Mouse (Mus musculus): Measurements from ENCODE around the gene Mrpl19.

Mrpl19 gene

DNA sequence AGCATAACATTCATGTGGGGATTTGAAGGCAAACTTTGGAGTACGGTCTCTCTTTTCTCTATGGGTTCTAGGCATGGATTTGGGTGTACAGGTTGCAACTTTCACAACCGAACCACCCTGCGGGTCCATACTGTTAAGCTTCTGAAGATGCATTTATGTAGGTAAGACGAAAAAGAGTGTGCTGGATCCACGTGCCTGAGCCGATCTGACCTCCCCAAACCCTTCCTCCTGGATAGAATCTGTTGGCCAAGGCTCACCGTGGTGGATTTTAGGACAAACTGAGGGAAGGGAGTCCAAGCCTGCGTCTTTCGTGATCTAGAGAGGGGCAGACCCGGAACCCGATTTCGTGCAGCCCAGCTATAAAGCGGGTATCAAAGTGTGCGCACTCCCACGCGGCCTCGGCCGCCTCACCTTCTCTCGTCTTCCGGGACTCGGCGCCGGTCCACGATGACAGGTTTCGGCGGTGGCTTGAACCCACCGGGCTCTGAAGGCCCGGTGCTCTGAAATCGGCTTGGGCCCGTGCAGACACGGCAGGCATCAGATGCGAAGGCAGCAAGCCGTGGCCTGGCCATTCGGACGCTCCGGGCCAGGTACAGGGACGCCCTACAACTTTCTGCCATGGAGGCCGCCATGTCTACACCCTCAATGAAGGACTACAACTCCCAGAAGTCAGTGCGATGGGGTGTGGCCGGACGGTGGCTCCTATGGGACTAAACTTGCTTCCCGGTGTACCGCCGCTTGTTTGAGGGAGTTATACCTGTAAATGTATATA, at the start of gene Mrpl19:
TSS of gene Mrpl19 (minus strand) at position 663 of the 772 bp plus-strand sequence.
- DNase-seq = peak; percentile 94 to 96

DNA sequence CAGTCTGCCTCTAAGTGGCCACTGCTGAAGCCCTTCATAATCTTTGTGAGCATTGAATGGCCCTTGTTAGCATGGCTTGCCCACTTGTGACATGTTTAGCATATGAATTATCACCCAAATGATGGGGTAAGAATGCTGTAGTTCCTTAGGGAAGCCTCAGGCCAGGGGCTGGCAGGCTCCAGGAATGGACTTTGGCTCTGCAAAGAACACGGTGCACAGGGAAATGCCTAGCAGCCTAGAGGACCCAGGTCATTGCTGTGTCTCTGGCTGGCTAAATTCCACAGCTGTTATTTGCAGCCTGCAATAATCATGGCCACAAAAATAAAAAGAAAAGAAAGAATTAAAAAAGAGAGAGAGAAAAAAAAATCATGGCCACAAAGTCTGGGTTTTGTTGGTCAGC, 46.6 kb upstream of the Mrpl19 start:
- DNase-seq = no peak

DNA sequence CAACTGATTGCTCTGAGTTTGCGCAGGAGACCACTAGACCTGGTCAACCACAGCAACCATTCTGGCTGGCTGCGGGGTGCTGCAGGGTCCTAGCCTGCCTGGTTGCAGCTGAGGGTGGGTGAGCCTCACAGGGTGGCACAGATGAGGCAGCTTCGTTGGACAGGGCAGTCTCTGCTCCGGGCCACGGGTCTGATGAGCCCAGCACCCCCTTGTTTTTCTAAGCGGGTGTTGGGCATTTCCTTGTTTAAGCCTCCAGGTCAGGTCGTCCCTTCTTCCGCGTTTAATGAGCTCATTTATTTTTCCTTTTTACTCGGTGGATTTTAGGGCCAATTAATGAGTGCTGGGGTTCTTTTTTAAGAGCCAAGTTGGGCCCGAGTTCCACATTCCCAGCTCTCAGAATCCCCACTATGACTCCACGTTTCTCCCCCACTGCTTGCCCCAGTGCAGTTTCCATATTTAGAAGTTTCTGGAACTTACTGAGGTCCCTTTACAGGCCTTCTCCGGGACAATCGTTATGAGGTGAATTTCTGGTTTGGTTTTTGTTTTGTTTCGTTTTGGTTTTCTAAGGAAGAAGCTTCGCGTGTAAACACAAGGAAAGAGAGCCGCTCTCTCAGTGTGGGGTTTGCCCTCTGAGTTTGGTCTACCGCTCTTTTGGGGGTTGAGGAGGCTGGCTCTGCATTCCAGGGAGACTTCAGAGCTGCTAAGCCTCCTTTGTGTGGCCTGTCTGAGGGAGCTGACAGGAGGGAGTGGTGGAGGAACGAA, 24.5 kb upstream of the Mrpl19 start:
- peak in 1 of 2 experiments; percentile 13 for DNase-seq

DNA sequence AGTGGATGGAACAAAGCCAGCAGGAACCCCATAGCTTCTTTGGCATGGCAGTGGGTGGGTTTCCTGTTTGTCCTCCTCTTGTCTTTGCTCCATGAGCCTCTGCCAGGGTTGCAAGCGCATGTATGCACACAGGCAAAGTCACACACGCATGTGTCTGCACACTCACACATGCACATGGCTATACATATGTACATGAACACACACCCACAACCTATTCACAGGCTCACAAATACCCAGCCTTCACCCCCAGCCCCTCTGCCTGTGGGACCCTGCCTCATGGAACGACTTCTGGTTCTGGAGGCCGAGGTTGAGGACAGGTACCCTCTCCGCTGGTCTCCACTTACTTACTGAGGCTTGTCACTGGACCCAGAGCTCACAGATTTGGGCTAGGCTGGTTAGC, 22.6 kb upstream of the Mrpl19 start:
- DNase-seq = no peak

DNA sequence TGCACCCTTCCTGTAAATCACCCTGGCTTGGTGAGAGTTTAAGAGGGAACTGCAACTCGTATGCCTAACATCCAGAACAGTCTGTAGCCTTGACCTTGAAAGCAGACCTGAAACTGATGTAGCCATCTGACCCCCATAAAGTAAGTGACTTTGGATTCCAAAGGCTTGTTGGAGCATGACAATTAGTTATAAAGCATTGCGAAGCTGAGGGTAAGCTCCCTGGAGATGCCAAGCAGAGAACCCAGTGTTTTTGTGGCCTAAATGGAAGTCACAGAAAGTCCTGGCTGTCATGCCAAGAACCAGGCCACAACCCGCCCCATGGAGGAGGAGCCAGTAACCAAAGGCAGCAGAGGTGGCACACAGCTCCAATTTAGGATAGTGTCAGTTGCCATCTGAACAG, 21.8 kb upstream of the Mrpl19 start:
- DNase-seq = peak; percentile 23 to 27

DNA sequence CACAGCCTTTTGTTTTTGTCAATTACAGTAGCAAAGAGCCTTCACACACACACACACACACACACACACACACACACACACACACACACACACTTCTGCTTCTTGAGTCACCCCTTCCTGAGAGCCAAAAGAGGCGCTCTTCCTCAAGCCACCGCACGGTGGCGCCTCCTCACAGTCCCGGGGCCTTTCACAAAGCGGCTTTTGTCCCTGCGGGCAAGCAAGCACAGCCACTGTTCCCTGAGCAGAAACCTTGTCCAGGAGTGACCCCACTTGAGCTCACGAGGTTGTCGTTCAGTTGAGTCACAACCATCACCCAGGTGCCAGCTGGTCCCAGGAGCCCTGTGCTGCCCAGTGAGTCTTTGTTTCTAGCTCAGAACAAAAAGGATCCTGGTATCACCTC, 21.3 kb upstream of the Mrpl19 start:
- DNase-seq = peak; percentile 63 to 73

DNA sequence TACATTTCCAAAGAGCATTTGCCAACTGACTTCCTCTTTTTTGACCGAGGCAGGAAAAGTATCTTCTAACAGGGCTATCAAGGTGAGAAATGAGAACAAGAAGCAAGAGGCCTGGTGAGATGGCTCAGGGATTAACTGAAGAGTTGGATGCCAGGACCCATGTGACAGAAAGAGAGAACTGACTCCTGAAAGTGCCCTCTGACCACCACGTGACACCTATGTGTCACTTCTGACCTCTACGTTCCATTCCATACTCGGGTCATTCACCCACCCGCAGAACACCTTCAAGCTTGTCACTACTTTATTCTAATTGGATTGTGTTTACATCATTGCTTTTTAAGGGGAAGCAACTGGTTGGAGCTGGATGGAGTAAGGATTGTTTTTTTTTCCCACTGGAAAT, 20.8 kb upstream of the Mrpl19 start:
- no peak for DNase-seq

DNA sequence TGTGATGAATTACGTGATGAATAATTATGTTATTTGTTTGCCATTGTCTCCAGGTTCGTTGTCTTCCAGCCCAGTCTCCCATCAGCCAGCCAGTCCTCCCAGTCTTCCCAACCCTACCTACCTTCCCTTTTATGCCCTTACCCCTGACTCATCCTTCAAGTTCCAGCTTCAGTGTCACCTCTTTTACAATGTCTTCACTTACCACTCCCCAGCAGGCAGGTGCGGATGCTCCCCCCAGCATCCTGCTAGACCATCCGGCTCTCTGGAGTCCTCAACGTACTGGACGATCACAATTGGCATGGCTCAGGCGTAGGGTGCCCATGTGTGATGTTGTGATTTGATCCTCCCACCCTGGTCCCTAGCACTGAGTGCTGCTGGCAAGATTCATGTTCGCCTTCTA, 20.4 kb upstream of the Mrpl19 start:
- no peak for DNase-seq

DNA sequence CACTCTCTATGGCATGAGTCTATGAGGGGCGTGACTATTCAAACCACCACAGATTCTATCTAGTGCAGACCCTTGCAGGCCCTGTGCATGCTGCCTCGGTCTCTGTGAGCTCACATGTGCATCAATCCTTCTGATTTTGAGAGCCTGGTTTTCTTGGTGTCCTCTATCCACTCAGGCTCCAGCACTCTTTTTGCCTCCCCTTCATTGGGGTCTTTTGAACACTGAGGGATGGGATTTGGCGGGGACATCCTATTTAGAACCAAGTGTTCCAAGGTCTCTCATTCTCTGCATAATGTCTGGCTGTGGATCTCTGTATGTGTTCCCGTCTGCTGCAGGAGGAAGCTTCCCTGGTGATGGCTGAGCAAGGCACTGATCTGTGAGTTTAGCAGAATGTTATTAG, 13.5 kb upstream of the Mrpl19 start:
- DNase-seq = no peak

DNA sequence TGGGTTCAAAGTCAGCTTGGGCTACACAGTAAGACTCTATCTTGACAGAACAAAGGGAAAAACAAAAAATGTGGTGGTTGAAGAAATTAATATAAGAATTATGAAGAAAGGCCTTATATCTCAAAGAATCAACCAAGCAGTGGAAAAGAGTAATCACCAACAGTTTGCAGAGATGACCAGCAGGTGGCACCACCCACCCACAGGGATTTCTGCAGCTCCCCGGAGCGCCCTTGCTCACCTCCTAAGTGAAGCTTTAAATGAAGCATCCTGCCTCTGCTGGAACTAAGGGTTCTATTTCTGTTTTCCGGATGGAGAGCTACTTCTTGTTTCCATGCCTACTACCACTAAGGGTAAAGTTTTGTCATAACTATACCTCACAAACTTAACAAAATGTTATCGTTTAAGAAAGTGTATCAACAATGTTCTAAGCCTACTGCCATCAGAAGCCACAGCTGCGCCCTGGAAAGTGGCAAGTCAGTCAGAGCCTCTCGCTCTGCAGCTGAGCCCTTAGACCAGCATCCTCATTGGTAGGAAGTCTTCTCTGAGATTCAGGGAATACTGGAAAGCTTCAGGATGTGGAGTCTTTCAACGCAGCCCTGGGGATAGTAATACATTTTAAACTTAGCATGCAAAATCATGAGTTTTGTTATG, 10.3 kb upstream of the Mrpl19 start:
- peak; percentile 50 to 54 for DNase-seq

DNA sequence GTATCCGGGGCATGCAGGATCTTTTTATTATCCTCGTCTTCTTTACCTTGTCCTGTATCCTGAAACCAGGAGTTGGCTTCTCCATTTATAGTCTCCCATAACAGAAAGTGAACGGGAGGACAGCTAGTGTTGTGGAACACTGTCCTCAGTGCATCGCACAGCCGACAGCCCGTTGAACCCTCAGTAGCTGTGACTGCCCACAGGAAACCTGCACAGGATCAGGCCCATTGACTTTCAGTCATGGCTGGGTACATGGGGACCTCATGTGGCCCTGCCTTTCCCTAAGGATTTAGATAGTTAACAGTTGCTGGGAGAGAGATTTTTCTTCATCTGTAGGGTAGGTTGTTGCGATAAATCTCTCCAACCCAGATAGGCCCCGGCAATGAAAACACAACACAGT, 6.8 kb upstream of the Mrpl19 start:
- no peak for DNase-seq

DNA sequence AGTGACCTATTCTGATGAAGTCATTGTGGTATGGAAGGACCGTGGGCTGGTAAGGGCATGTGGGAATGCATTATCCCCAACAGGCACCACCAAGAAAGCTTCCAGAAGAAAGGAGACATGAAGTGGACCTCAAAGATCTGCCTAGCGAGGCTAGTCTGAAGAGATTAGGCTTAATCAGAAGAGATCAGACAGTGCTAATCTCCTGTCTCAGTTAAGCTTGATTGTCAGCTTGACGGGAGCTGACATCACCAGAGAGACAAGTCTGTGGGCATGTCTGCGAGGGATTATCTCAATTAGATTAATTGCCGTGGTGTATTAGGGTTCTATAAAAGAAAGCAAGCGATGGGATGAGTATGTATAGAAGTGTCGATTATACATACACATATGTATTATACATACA, 5.4 kb upstream of the Mrpl19 start:
- no peak for DNase-seq

DNA sequence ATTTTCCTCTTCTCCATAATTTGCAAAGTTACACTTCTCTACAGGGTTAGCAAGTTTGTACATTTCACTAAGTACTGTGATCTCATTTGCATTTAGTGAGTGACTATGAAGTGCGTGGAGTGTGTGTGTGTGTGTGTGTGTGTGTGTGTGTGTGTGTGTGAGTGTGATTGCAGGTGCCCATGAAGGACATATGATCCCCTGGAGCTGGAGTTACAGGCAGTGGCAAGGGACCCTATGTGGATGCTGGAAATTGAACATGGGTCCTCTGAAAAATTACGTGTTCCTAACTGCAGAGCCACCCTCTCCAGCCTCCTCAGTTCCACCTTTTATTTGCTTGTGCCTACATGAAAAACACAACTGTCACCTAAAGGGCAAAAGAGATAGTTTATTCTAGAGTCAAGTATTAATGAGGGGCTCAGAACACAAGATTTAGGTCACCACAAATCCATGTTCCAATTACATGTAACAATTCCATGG, 348 bp upstream of the Mrpl19 start:
- DNase-seq = peak in 1 of 2 experiments; percentile 12

DNA sequence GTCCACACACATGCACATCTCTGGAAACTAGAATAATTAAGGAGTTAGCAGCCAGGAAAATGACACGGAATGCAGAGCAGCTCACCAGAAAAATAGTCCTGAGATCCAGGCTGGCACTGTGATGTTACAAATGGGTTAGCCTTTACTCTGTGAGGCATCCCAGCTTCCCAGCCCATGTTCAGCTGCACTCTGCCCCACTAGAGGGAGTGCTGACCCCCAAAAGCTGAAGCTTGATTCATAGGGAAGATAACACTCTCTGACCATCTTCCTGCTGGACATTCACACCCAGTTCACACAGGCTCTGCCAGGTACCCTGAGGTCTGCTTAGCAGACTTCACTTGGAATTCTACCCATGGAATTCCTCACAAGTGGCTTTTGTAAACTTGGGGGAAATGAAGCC, 5.5 kb downstream of the Mrpl19 start:
- DNase-seq = no peak

DNA sequence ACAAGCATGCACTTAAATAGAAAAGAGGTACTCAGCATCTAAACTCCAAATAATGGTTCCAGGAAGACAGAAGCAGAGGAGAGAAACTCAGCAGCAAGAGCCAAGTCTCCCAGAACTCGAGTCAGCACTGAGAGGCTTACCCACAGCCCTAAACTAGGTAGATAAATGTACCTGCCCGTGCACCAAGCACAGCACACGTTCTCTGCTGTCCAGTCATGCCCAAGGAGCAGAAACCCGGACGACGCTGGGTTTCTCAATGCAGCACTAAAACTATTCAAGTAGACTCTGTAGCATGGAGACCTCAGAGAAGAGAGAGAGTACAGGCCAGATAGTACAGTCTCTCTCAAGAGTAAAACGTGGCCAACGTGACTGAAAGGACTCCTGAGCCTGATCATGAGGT, 5.9 kb downstream of the Mrpl19 start:
- DNase-seq = no peak

DNA sequence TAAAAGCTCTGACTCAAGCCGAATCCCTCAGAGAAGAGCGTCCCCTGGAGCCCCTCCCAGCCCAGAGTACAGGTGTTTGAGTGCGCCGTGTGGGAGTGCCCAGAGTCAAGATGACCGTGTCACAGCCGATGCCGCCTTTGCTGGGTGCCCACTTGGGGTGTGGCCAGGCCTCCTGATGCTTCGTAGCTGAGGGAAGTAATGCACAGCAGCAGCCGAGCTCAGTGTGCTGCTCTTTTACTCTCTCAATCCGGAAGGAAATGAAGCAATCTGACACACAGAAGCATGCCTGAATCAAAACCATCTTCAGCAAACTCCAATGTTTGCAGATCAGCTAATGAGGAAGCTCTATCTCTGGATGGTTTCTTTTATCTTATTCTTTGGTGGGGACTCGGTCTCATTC, 7.8 kb downstream of the Mrpl19 start:
- DNase-seq = no peak

DNA sequence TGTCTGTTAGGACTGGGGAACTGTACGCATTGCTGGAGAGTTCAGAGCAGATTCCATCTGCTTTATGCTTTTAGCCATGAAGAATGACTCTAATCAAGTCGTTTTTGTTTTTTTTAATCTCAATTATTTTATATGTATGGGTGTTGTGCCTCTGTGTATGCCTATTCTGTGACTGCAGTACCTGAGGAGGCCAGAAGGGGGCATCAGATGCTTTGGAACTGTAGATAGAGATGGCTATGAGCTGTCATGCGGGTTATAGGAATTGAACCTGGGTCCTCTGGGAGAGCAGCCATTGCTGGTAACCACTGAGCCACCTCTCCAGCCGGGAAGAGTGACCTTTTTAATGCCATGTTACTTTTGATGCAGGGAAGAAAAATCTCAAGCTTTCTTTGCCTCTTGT, 9.4 kb downstream of the Mrpl19 start:
- no peak for DNase-seq

DNA sequence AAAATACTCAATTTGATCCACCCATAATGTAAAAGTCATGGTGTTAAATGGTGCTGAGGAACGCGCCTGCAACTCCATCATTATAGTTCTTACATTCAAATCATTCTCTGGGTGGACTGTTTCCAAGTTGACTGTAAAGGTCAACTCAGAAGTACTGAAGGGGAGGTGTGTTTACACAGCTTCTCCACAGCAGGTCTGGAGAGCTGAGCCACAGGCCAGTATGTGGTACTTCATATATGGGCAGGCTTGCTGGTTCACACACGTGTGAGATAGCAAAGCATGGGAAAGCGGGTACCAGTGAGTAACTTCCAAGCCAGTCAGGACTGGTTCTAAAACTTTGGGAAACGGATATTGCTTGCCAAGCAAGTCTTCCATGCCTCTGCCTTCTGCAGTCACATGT, 10.6 kb downstream of the Mrpl19 start:
- DNase-seq = no peak

DNA sequence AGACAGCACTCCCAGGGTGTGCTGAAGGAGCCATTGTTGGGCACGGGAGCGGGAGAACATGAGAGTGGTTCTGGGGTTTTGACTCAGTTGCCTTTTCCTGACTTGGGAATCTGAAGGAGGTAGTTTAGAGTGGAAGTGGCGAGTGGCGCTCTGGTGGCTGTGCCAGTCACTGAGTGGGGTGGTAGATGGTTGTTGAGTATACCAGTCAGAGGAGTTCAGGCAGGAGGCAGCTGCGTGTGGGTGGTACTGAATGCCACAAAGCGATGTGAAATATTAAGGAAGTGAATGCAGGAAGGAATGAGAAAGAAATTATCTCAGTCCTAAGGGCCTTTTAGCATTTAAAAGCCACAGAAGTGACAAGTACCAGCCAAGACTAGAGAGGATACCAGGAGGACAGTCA, 18.9 kb downstream of the Mrpl19 start:
- no peak for DNase-seq

DNA sequence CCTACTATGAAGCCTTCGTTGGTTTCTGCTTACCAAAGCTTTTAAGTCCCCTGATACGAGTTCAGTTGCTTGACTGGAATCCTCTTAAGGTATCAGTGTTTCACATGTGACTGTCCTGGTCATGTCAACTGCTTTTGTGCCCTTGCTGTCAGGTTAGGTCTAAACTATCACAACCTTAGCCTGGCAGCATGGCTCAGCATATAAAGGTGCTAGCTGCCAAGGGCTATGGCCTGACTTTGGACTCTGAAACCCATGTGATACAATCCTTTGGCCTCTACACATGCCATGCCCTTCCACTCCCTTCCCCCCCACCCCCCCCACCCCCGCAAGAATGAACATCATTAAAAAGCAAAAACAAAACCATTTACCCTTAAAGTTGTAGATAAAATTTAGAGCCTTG, 21.3 kb downstream of the Mrpl19 start:
- DNase-seq = no peak

DNA sequence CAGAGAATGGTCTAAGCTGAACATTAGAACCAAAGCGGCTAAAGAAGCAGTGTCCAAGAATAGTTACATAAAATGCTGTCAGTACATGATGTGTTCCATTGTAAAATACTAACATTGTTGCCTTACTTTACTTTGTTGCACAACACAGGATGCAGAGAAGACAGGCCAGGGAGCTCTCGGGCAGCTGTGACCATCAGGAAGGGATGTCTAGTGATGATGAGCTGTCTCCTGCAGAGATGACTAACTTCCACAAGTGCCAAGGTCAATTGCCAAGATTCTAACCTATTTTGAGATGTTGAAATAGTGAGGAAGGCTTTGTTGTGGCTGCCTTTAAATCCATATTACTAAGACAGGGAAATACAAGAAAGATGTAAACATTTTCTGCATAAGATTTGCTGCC, 22.5 kb downstream of the Mrpl19 start:
- no peak for DNase-seq

DNA sequence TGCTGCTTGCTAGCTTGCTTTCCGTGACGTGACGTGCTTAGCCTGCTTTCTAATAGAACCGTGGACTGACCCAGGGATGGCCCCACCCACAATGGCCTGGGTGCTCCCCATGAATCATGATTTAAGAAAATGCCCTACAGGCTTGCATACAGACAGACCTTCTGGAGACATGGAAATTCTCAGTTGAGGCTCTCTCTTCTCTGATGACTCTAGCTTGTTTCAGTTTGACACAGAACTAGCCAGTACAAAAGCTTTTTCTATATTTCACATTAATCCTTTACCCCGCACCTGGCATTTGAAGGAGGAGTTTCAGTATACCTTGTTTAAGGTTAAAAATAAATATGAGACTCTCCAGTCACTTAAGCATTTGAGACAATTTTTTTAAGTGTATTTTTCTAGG, 24.0 kb downstream of the Mrpl19 start:
- DNase-seq = no peak

DNA sequence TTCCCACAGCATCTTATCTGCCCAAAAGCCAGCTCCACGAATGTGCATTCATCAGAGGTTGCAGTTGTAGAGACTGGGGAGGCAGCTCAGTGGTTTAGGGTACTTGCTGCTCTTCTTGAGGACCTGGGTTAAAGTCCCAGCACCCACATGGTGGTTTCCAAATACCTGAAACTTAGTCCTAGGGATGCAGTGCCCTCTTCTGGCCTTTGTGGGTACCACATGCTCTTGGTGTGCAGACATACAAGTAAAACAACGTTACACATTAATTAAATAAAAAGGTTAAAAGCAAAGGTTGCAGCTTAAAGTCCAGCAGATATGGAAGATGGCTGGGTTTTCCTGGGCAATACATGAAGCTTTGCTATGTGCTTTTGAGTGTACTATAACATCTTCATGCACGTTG, 32.5 kb downstream of the Mrpl19 start:
- DNase-seq = no peak

DNA sequence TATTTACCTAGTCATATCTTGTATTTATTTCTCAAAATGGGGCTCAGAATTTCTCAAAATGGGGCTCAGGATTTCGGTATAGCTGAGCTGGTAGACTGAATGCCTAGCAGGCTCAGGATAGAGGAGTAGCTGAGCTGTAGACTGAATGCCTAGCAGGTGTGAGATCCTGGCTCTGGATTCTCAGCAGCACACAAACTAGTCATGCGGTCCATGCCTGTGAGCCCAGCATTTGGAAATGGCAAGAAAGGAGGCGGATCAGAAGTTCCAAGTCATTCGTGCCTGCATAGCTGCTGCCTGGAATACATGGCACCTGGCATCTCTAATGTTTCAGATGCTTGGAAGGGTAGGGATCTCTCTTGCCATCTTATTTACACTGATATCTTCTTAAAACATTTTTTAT, 36.4 kb downstream of the Mrpl19 start:
- DNase-seq = no peak

Data from cerebellum, adult 18-20 months (tissue).